Mouse (Mus musculus) natural killer cell, adult 2 months (primary cell): ENCODE measurements around the gene Map3k3.
"Not testable (repeated sequence)": the region's sequence is repeated elsewhere in the genome, so short reads cannot be mapped to it uniquely, and the experiment has no call there.

Source experiments
- DNase-seq, 2 experiments: peaks; one replicate each; pipeline ENCODE4 v3.0.0; 2022; ENCODE audit warnings: low spot score in 2 of 2

Map3k3 gene

DNA sequence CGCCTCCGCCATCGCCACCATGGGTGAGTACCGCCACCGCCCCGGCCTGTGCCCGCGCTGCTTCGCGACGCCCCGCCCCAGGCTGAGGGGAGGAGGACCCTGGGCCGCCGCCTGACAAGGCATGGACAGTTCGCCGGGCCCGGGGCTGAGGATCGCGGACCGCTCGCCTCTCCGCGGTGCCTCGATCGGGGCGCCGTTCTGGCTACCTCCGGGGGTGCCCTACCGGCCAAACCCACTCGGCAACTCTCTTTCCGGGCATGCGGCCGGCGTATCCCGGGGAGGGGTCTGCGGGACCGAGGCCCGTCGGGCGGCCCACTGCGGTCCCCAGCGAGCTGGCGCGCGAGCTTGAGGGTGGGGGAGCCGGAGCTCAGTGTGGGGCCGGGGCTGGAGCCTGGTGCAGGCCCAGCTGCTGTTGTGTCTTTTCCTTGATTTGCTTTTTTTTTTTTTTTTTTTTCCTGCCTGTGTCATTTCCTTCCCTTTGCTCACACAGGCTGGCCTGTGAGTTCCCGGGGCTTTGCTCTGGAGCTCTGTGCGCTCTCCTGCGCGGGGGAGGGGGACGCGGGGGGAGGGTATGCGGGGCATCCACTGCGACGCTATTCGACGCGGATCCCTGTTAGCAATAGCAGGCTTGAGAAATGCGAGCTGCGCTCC is 623 bp downstream of the Map3k3 start:
- peak; percentile 63 to 69 for DNase-seq

DNA sequence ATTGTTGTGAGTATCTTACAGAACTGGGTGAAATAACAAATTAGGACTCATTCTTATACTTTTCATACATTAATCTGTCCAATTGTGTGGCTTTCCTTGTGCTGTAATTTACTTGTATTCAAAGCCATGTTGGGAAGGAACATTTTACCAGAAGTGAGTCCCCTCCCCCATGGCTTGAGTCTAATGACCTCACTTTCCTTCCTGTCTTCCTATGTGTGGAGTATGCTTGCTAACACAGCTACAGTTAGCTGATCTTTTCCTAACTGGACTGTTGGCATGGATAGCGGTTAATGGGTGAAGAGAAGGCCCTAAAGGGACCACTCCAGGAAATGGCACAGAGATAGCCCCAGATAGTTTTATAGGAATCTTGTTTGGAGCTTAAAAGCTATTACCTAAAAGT is 13.8 kb downstream of the Map3k3 start:
- DNase-seq = peak in 1 of 2 experiments; percentile 5

DNA sequence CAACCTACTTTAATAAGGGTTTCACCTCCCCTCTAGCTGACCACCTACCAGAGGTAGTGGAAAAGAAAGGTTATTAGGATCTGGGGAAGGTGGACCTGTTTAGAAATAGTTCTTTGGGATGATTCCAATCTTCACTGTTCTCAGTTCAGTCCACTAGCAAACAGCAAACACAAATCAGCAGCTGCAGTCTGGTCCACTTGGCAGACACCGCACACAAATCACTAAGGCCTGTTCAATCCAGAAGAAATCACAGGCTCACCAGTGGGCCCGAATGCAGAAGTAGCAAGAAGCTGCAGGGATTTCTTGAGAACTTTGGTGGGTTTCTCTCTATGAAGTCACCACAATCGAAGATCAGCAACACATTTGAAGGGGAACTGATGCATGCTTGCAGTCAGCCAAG is 18.5 kb downstream of the Map3k3 start:
- no peak for DNase-seq

DNA sequence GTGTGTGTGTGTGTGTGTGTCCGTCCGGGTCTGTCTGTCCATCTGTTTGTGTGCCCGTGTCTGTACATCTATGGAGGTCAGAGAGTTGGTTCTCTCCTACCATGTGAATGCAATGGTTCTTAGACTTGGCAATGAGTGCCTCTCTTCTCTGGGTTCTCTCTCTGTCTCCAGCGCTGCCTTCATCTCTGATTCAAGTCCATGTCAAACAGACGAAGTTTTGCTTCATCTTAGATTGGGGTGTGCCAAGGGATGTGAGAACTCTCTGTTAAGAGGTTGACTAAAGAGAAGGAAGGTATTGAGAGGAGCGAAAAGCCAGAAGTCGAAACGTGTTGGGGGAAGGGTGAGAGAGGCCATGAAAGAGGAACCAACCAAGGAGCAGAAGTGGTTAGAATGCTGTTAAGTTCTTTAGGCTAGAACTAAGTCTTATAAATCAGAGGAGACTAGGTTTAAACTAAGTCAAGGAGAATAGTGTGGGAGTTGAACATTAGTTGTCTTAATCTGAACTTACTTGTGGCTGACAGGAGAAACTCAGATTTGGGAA is 21.7 kb downstream of the Map3k3 start:
- DNase-seq = peak in 1 of 2 experiments; percentile 49

GRCm38 (mm10) chr11:106111688-106112087 is 27.3 kb downstream of the Map3k3 start:
- no peak for DNase-seq

- DNase-seq = no peak
Observed at GRCm38 (mm10) chr11:106122221-106122620, 37.8 kb downstream of the Map3k3 start.

- peak; percentile 19 to 34 for DNase-seq
Observed at GRCm38 (mm10) chr11:106122736-106123135, 38.3 kb downstream of the Map3k3 start.

GRCm38 (mm10) chr11:106124784-106125183 is 40.4 kb downstream of the Map3k3 start:
- DNase-seq = no peak

GRCm38 (mm10) chr11:106125827-106126226 is 41.4 kb downstream of the Map3k3 start:
- DNase-seq = peak in 1 of 2 experiments; percentile 21

DNA sequence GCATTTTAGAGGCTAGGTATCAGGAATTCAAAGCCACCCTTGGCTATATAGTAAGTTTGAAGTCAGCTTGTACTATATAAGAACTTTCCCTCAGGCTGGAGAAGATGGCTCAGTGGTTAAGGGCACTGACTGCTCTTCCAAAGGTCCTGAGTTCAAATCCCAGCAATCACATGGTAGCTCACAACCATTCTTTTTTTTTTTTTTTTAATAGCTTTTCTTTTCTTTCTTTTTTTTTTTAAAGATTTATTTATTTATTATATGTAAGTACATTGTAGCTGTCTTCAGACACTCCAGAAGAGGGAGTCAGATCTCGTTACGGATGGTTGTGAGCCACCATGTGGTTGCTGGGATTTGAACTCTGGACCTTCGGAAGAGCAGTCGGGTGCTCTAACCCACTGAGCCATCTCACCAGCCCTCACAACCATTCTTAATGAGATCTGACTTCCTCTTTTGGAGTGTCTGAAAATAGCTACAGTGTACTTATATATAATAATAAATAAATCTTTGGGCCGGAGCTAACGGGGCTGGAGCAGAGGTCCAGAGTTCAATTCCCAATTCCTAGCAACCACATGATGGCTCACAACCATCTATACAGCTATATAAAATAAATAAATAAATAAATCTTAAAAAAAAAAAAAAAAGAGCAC is 42.4 kb downstream of the Map3k3 start:
- not testable (repeated sequence) for DNase-seq

GRCm38 (mm10) chr11:106129477-106129876 is 45.1 kb downstream of the Map3k3 start:
- DNase-seq = no peak

GRCm38 (mm10) chr11:106132516-106132915 is 48.1 kb downstream of the Map3k3 start:
- DNase-seq = no peak

DNA sequence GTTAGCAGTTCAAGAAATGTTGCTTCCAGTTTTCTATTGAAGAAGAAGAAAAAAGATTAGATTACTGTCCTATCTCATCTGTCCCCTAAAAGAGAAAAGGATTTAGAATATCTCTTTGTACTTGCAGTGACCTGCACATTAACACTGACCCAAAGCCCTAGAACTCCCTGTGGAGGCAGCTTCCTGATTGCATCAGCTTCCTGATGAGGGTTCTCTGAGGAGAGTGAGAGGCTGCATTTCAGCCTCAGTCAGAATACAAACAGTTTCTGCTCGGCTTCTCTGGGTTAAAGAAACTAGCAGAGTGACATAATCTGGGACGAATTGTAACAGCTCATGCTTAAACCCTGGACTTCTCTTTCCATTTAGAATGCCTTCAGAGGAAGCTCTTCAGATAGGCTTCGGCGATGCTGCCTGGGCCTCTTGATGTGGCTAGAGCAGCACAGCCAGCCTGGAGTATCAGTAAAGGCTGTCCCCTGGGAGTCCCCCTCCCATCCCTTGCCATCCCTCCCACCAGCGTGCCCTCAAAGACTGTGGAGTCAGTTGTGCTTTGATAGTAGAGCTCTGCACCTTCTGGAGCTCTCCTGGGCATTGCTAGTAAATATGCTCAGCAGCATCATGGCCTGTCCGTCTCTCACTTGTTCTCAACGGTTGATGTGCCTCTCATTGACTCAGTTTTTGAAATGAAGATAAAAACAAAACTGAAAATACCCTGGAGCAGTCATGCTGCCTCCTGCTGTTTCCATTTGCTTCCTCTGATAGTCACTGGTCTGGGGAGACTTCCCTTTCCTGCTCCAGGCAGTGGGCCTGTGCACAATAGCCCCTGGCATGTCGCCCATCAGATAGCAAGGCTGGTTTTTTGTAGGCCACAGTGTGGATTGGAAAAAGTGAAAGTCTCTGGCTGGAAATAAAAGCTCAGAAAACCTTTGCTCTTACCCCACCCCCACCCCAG is 50.4 kb downstream of the Map3k3 start:
- DNase-seq = no peak

GRCm38 (mm10) chr11:106151219-106151618 is 66.8 kb downstream of the Map3k3 start:
- DNase-seq = no peak

GRCm38 (mm10) chr11:106152132-106152531 is 67.7 kb downstream of the Map3k3 start:
- no peak for DNase-seq

DNA sequence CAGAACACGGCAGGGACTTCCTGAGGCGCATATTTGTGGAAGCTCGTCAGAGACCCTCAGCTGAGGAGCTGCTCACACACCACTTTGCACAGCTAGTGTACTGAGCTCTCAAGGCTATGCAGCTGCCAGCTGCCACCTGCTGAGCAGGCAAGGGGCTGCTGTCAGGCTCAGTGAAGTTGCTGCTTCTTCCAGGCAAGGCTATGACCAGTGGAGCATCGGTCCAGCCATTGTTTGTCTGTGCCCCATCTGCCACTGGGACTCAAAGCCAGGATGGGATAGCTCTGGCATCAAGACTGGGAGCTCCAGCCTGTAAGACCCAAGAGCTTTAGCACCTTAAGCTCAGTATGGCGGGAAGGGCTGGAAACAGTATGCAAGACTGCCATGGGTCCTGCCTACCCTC is 69.7 kb downstream of the Map3k3 start:
- no peak for DNase-seq

- no peak for DNase-seq
Observed at GRCm38 (mm10) chr11:106154770-106155169, 70.4 kb downstream of the Map3k3 start.

- DNase-seq = no peak
Observed at GRCm38 (mm10) chr11:106155761-106156160, 71.3 kb downstream of the Map3k3 start.

- no peak for DNase-seq
Observed at GRCm38 (mm10) chr11:106156257-106156656, 71.8 kb downstream of the Map3k3 start.

GRCm38 (mm10) chr11:106157154-106157553 is 72.7 kb downstream of the Map3k3 start:
- DNase-seq = no peak

- peak; percentile 44 to 61 for DNase-seq
Observed at GRCm38 (mm10) chr11:106158081-106158929, 73.9 kb downstream of the Map3k3 start.
